Mouse (Mus musculus) adrenal gland, adult 10 weeks (tissue): ENCODE measurements around the gene Plau. TPM values are rescaled to one million over a fixed set of nuclear protein-coding genes. Genes with fewer than 3 reads are reported as not detected.

Experiments
- polyA plus RNA-seq: library from polyadenylated mRNA; stranded (reverse); fragments of 350-450 nt; fragmentation: Illumina TruSeq; extraction: RNeasy Lipid Tissue Mini Kit (QIAGEN cat#74804); gene quantifications from one replicate; pipeline ENCODE4 v1.2.3, GENCODE M21; 2014; ENCODE audit warnings: low read depth, low replicate concordance

Plau gene
- polyA plus RNA-seq: 15.6 TPM

DNA sequence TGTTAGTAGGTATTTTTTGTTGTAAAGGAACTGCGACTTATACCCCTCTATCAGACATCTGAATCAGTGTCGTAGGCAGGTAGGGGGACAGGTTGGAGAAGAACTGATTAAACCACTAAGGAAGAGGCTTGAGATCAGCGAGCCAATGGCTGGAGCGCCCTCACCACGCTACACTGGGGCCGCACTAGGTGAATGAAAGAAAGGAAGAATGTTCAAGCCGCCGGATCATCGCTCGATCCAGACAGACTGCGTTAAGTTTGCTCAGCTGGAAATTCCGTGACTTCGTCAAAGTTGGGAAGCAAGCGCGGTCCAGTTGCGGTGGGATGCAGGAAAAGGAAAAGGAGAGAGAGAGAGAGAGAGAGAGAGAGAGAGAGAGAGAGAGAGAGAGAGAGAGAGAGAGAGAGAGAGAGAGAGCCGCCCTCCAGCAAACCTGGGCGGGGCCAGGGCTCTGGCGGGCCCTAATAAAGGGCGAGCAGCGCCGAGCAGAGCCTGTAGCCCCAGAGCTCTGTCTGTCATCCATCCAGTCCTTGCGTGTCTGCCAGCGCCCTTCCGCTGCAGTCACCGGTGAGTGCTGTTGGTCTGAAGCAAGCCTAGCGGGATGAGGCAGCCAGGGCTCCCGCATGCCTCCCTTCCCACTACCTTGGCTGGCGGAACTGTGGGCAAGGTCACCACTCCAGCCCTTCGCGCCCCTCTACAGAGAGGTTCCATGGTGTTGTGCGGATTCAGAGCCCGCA is at the start of gene Plau:
Gene Plau (plus strand): TSS at position 490 of the 734 bp plus-strand sequence.

DNA sequence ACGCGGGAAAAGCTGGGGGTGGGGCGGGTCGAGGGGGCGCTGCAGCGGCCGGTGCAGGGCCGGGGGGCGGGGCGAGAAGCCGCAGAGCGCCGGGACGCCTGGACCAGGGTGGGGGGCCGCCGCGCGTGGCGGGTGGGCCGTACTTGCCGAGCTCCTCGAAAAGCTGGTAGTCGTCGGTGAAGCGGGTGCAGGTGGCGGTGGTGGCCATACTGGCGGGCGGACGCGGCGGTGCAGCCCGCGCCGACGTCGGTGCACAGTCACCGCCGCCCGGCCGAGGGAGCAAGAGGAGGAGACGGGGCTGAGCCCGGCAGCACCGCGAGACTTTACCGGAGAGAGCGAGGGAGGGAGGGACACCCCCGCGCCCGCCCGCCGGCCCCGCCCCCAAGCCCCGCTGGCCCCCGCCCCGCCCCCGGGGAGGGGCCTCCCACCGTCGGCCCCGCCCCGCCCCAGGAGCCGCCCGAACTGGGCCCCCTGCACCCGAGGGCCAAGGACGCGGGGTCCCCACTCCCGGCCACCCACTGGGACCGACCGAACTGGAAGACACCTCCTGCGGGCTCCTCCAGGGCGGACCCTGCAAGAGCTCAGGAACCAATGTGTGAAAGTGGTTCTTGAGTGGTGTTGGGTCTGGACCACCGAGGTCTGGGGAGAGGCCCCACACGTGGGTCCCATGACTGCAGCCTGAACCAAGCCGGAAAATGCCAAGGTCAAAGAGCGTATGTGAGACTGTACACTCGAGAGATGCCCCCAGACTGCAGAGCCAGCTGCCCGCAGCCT is 42.5 kb upstream of the Plau start, which contains the start of gene Camk2g:
Gene Camk2g (minus strand): TSS at position 331 of the 774 bp plus-strand sequence.

Other genes starting within 250 kb of the Plau start
- 10.8 TPM for gene Usp54, start 195.6 kb upstream of the Plau start, polyA plus RNA-seq
- gene Myoz1, start 180.1 kb upstream of the Plau start, polyA plus RNA-seq: 6.0 TPM
- gene Synpo2l, start 168.3 kb upstream of the Plau start, polyA plus RNA-seq: 0.47 TPM
- 52.5 TPM for gene Sec24c, start 162.4 kb upstream of the Plau start, polyA plus RNA-seq
- 40.8 TPM for gene Fut11, start 141.7 kb upstream of the Plau start, polyA plus RNA-seq
- gene Chchd1, start 133.7 kb upstream of the Plau start, polyA plus RNA-seq: 142 TPM
- gene Zswim8, start 129.1 kb upstream of the Plau start, polyA plus RNA-seq: 9.0 TPM
- 2.2 TPM for gene Ndst2, start 102.1 kb upstream of the Plau start, polyA plus RNA-seq
- gene Camk2g, start 42.6 kb upstream of the Plau start, polyA plus RNA-seq: 47.6 TPM
- gene Vcl, start 92.7 kb downstream of the Plau start, polyA plus RNA-seq: 131 TPM
- 354 TPM for gene Ap3m1, start 215.8 kb downstream of the Plau start, polyA plus RNA-seq
- gene Adk, start 215.9 kb downstream of the Plau start, polyA plus RNA-seq: 271 TPM